Mouse (Mus musculus) thymus, adult 2 months (tissue): Measurements from ENCODE around the gene Mest. TPM values are rescaled to one million over a fixed set of nuclear protein-coding genes. Genes with fewer than 3 reads are reported as not detected.

ENCODE experiments used
- DNase-seq: peaks from one replicate; pipeline ENCODE4 v3.0.0; 2021
- H3K27ac ChIP-seq: fragments of 200-500 bp; 2 replicates; pipeline ENCODE4 v1.5.1; 2012; ENCODE audit warnings: low read length, control low read depth; ENCODE audit not compliant: control insufficient read depth, insufficient read depth
- H3K27me3 ChIP-seq: fragments of 200-500 bp; 2 replicates; pipeline ENCODE4 v1.6.1; 2012; ENCODE audit warnings: mild to moderate bottlenecking, low read length, moderate library complexity, mixed read lengths; ENCODE audit not compliant: control insufficient read depth, insufficient read depth
- H3K36me3 ChIP-seq: fragments of 200-500 bp; 2 replicates; pipeline ENCODE4 v1.6.1; 2012; ENCODE audit warnings: mild to moderate bottlenecking, low read length, moderate library complexity; ENCODE audit not compliant: control insufficient read depth, insufficient read depth
- H3K4me1 ChIP-seq: fragments of 200-500 bp; replicated peaks from 2 replicates; pipeline ENCODE4 v1.6.1; 2012; ENCODE audit warnings: low read length; ENCODE audit not compliant: control insufficient read depth, insufficient read depth
- H3K4me3 ChIP-seq: fragments of 200-500 bp; 2 replicates; pipeline ENCODE4 v1.5.1; 2012; ENCODE audit warnings: mild to moderate bottlenecking, low read length, control low read depth, moderate library complexity; ENCODE audit not compliant: control insufficient read depth, insufficient read depth
- CTCF ChIP-seq: fragments of 200-500 bp; IDR thresholded peaks from 2 replicates; pipeline ENCODE4 v1.5.1; 2012; ENCODE audit warnings: mild to moderate bottlenecking, control low read depth, low read length, moderate library complexity, borderline replicate concordance; ENCODE audit not compliant: control insufficient read depth, poor library complexity, insufficient read depth; ENCODE audit errors: extremely low read depth
- POLR2A ChIP-seq: fragments of 200-500 bp; IDR thresholded peaks from 2 replicates; pipeline ENCODE4 v1.6.1; 2012; ENCODE audit warnings: mild to moderate bottlenecking, low read length, control low read depth, moderate library complexity; ENCODE audit not compliant: control insufficient read depth, poor library complexity, insufficient read depth; ENCODE audit errors: extremely low read depth
- WGBS: fragments of 180-500 bp; shearing (Covaris S2); methylation state at CpG from one replicate; pipeline ENCODE4 v1.1.7; 2018; 5-methylcytosine and 5-hydroxymethylcytosine counted together
- polyA plus RNA-seq: library from polyadenylated mRNA; depleted of rRNA; stranded (reverse); fragments of >200 nt; gene quantifications from 2 replicates; pipeline ENCODE4 v1.2.3, GENCODE M21; 2012; rRNA removed

The Mest gene
- 7.2 and 13.3 TPM in 2 replicates for polyA plus RNA-seq

DNA sequence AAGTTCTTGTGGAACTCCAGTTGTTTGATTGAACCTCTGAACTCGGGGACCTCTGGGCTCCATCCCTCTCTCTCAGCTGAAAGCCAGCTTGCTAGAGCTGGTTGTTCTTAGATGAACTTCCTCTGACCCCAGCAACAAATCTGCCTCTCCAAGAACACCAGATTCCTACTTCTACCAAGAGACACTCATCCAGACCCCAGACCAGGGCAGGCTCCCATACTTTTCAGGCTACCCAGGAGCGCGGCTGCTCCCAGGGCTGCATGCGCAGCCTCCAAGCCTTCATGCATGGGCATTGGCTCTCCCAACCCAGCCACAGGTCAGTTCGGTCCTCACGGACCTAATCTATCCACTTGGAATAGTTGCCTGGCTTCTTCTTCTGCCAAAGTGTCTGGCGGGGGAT, at the start of gene Mest:
Mest (plus strand) TSS at position 217 of the 400 bp plus-strand sequence.
- Histone ChIP-seq H3K27me3 (no peaks in the 10 kb centered on the region), H3K36me3 (no peaks in the 10 kb centered on the region), H3K4me3 (no peak within 1 kb of the TSS), H3K27ac (no peak within 1 kb of the TSS), H3K4me1 (no peaks in the 10 kb centered on the region)
- no peak for DNase-seq
- 91% methylated on average over 7 of the region's 7 CpGs for WGBS
- TF ChIP-seq POLR2A (no peak), CTCF (no peak)

DNA sequence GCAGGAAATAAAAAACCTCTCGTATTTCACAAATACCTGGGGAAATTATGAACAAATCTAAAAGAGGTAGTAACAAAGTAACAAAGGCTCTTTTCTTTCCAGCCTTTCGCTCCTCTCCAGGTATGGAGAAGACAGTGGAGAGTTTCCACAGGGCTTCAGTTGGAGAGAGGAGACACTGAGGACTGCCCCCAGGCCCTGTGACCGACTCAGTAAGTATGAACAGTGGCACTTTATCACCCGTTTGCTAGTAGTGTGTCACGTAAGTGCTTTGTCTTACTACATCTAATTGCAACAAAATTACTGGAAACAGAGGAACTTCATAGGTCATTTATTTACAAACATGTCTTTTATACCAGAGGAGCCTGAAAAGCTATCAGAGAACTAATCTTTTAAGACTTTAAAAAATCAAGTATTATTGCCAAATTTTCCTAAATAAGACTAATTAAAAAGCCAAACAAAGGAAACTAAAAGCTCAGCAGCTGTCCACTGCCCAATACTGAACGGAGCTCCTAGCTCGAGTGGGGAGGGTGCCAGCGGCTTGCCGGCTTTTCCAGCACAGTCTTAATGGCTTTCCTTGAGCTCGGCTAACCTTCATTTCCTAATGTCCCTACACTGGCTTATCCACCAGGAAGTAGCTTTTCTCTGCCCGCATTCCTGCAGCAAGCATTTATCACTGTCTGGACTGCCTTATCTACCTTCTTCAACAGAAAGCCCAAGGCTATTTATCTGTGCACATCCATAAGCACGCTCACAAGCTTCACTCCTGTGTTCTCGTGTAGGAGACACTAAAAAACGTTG, 49.4 kb upstream of the Mest start:
- H3K4me3 ChIP-seq = no peak overlapping the region
- TF ChIP-seq CTCF (no peak), POLR2A (no peak)
- DNase-seq = no peak
- peaks cover 3% of the 10 kb centered on the region for H3K4me1 ChIP-seq
- WGBS = 92% methylated on average over 14 of the region's 14 CpGs
- H3K27ac ChIP-seq = no peak overlapping the region
- no peaks in the 10 kb centered on the region for H3K27me3 ChIP-seq
- no peaks in the 10 kb centered on the region for H3K36me3 ChIP-seq

DNA sequence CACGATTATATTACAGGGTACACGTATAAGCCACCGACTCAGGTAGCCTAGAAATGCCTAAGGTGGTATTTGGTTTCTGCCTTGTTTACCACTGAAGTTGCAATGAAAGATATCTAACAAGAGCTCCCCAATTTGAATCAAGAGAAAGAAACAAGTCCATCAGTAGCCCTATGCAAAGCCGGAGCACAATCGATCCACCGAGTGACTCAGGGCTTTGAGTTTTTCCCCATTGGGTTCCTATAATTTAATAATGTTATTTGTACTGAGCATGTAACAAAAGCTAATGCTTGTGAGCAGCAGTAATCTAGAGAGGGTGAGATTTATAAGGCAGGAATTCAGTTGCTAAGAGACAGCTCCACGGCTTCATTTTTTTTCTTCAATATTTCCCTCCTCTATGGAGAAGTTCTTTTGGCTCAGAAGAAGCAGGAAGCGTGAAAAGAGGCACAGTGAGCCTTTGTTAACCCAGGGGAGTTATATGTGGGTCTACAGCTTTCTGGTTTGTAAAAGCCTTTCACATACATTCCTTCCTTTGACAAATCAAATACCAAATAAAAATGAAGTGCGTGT, 48.5 kb upstream of the Mest start:
- Histone ChIP-seq H3K27ac (no peak overlapping the region), H3K4me1 (peaks cover 3% of the 10 kb centered on the region), H3K36me3 (no peaks in the 10 kb centered on the region), H3K4me3 (no peak overlapping the region), H3K27me3 (no peaks in the 10 kb centered on the region)
- no peak for TF ChIP-seq POLR2A
- no peak for TF ChIP-seq CTCF
- WGBS = 87% methylated on average over 9 of the region's 9 CpGs
- no peak for DNase-seq

DNA sequence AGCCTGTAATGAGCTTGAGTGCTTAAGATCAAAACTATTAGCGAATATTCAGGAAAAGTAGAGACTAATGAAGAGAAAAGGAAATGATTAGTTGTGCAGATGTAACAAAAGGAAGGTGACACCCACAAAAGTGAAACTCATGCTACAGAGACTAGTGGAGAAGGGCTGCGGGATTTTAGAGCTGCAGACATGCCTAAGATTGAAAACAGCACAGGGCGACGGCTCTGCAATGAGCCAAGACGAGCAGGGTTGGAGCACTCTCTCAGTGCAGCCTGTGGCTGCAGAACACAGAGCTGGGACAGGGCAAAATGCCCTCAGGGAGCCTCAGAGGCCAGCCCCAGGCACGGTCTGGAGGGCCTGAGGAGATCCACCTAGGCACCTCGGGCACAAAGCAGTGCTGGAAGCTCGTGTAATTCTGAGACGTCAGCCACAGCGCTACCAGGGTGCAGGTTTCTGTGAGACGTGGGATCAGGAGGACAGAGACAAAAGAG, 48.0 kb upstream of the Mest start:
- Histone ChIP-seq H3K4me1 (peaks cover 3% of the 10 kb centered on the region), H3K27me3 (no peaks in the 10 kb centered on the region), H3K4me3 (no peak overlapping the region), H3K36me3 (no peaks in the 10 kb centered on the region), H3K27ac (no peak overlapping the region)
- TF ChIP-seq POLR2A (no peak), CTCF (no peak)
- no peak for DNase-seq
- WGBS = 67% methylated on average over 11 of the region's 11 CpGs

DNA sequence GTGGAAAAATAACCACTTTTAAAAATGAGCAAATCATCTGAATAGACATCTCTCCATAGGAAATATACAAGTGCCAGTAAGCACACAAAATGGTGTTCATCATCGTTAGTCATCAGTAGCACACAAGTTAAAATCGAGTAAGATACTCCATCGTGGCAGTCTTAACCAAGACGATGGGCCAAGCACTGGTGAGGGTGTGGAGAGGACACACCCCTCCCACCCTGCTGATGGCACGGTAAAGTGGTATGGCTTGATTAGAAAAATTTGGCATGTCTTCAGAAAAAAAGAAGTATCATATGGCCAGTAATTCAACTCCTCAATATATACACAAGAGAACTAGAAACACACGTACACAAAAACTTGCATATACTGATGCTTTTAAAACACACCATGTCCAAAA, 46.8 kb upstream of the Mest start:
- no peaks in the 10 kb centered on the region for H3K36me3 ChIP-seq
- WGBS = 96% methylated on average over 6 of the region's 6 CpGs
- no peaks in the 10 kb centered on the region for H3K27me3 ChIP-seq
- peaks cover 3% of the 10 kb centered on the region for H3K4me1 ChIP-seq
- TF ChIP-seq POLR2A = no peak
- no peak for TF ChIP-seq CTCF
- H3K27ac ChIP-seq = no peak overlapping the region
- H3K4me3 ChIP-seq = no peak overlapping the region
- no peak for DNase-seq

DNA sequence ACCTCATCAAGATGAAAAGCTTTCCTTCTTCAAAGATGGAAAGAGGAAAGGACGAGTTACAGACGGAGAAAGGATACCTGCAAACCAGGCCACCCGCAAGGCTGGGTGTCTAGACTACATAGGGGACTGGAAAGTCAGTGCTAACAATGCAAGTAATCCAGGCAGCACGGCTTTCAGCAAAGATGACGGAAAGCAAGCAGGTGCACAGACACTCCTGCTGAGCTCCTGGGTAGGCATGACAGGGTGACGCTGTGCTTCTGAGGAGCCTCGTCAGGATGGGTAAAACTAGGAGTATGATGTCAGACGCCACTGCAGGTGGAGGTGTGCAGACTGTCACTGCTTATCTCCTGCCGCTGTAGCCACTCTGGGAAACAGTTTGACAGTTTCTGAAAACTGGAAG, 45.8 kb upstream of the Mest start:
- no peaks in the 10 kb centered on the region; the same call in 1 of the 2 replicates for H3K4me1 ChIP-seq
- no peak overlapping the region for H3K27ac ChIP-seq
- H3K4me3 ChIP-seq = no peak overlapping the region
- no peaks in the 10 kb centered on the region for H3K27me3 ChIP-seq
- 95% methylated on average over 9 of the region's 9 CpGs for WGBS
- TF ChIP-seq CTCF = no peak
- H3K36me3 ChIP-seq = no peaks in the 10 kb centered on the region
- no peak for DNase-seq
